Mouse (Mus musculus): ENCODE measurements around the gene Sox8.

Sox8 gene

DNA sequence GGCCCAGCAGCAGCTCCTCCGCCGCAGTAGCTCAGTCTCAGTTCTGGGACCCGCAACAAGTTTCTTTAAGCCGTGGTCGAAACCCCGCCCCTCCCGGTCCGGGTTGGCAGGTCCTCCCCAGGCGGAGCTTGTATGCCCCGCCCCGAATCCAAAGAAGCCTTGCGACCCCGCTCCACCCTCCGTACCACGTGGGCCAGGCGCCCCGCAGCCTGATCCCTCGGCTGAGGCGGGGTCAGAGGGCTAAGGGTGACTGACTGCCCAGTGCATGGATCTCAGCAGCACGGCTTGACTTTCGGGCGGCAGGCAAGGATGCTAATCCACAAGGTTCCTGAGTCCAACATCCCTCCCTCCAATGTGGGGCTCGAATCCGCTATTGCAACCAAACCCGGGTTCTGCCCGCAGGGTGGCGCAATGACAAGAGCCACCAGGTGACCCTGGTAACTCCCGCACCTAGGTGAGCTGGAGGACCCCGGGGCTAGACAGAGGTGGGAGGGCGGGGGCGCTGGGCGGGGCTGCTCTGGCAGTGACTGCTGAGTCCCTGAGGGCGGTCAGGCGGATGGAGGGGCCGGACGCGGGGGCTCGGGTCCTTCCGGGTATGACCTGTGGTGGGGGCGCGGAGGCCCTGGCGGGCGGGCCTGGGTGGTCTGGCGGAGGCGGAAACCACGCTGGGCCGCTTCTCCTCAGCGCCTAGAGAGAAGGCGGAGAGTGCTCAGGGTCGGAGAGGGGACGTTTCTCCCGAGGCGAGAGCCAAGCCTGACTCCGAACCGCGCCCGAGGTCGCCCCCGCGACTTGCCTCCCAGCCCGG, at the start of gene Sox8:
TSS of gene Sox8 (minus strand) at position 39 of the 805 bp plus-strand sequence.
- peak; percentile 83 for DNase-seq

DNA sequence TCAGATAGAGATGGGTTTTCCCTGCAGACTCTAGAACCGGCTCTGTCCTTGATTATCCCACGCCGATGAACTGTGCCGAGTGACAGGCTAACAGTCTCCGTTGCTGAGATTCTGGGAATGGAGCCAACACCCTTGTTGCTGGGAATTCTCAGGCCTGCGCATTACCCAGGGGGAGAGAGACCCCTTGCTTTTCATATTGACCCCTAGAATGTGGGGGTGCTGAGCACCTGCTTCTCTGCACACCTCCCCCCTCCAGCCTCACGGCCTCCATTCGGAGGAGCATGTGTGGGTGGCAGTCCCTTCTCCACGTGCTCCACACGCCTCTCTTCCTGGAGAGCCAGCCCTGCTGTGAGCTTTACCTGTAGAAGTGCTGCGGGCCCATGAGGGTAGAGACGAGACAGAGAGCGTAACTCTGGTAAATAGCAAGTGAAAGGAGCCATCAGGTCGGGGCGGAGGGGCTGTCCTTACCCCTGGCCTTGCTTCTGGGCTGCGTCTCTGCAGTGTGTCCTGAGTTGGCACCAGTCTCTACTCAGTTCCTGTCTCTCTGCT, 48.1 kb upstream of the Sox8 start:
- no peak for DNase-seq

DNA sequence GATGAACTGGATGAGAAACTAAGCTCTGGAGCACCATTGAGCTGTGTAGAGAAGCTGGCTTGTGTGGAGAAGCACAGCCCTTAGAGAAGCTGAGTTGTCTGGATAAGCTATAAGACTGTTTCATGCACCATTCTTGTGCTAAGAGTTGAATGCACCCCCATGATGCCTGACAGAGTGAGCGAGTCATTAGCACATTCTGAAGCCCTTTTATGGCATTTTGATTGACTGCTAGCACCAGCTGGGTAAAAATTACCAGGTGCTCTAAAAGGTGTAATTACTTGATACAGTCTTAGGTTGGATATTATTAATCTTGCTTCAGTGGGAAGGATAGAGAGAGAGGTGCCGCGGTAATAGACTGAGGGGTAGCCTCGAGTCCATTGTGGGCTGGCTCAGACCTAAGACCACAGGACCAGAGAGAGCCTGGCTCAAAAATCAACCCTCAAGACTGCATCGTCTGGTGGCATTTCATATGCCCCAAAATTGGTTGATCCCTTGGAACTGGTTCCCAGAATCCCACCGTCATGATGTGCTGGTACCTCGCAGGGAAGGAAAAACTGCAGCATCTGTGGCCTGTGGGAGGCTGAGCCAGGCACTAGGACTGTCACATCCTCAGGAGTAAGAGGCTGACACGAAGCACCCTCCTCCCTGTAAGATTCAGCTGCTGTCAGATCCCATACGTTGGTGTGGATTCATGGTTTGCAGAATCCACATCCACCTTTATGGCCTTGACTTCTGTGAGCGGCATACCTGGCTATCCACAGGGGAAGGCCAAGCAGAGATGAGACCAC, 44.4 kb upstream of the Sox8 start:
- no peak for DNase-seq

DNA sequence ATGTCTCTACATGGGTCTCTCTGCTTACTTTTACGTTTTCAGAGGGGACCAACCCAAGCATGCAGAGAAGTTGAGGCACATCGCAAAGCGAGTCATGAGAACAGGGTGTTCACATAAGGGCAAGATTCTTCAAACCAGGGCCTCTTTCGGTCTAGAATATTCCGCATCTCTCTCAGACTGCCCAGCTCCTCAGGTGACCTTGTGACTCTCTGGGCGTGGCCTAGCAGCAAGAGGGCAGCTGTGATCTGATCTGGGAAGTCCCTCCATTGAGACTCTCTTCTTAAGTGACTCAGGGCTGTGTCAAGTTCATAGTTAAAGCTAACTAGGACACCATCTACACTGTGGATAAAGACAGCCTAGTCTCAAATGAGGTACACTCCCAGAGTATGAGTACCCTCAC, 42.8 kb upstream of the Sox8 start:
- DNase-seq = no peak

DNA sequence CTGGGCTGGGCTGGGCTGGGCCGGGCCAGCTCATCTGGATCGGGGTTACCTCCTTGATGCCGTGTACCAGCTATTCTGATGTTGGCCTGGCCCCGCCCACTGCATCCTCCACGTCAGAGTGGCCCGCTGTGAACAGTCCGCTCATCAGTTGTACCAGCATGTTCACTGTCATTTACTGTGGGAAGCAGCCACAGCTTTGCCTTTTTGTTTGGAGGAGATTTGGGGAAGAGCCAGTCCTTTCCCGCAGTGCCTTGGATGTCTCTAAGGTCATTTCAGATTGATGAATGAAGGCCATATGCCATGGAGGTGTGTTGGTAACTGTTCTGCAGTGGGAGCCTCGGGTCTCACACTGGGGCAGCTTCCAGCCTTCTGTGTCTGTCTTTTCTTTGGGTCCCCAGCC, 42.1 kb upstream of the Sox8 start:
- no peak for DNase-seq

DNA sequence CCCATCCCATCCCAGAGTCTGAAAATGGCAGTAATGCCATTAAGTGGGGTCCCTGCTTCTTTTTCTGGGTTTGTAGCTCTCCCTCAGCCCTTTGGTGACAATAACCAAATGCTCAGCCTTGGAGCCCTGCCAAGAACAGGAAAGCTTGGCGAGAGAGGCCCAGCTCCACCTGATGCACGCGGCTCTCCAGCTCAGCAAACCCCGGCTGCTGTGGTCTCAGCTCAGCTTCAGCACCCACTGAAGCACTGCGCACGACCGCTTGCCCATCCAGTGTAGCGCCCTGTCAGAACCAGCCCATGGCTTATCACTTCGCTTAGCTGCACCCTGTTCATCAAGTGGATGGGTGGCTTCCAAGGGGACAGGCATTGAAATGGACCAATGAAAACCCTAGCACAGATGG, 39.7 kb upstream of the Sox8 start:
- peak; percentile 62 for DNase-seq

DNA sequence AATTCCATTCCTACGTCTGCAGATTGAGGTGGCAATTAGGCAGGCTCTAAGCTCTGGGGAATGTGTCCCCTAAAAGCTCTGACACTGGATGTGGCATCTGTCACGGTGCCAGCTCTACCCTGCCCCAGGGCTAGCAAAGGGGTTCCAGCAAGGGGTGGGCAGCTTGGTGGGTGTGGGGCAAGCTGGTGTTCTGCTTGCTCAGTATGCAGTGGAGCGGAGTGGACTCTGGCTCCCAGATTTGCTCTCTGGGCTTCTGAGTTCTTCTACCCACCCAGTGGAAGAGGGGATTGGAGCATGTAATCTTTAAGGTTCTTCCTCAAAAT, 39.0 kb upstream of the Sox8 start:
- no peak for DNase-seq

DNA sequence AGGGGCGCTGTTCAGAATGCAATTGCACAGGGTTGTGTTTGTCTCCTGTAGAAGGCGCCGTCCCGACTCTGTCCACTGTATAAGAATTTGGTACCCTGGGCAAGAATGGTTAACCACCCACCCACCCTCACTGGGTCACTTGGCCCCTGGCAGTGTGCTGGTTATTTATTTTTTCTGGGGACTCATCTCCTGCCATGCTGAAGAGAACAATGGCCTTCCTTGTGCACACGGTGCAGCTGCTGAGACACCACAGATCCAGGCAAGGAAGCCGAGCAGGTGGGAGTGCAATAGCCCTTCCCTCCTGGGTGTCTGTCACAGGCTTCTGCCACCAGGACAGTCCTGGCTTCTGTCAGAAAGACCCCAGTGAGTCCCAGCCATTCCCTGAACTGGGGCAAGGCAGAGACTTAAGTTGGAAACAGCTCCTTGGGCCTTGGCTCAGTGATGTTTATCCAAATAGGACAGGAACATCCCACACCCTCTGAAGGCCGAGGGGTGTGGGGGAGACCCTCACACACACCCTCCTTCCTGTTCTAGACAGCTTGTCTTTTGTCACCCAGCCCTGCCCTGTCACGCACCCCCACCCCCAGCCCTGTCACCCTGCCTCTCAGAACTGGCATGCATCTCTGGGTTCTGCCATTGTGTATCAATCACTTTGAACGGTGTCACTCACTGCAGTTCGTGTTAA, 38.5 kb upstream of the Sox8 start:
- DNase-seq = peak; percentile 59

DNA sequence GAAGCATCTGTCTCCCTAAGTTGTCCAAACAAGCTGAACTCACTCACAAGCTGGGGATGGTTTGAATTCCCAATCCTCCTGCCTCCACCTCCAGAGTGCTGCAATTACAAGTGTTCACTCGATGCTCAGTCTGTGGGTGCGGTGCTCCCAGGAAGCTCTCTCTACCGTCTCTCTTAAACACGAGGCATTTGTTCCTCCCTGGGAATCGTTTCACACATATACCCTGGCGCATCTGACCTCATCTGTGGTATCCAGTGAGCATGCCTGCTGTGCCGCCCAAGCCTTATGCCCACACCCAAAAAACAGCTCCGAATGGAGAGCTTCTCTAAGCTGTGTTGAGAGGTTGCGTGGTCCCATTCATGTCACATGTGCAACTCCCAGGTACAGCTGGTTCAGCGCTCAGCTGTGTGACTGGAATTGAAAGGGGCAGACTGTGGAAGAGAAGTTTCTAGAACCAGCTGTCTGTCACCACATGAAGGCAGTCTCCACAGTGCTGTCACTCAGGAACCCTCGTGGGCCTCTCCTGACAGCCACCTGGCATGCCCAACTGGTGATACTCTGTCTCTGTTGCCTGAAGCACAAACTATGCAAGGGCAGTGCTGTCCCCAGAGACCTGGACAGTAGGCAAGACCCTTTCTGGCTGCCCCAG, 37.8 kb upstream of the Sox8 start:
- peak; percentile 73 for DNase-seq

DNA sequence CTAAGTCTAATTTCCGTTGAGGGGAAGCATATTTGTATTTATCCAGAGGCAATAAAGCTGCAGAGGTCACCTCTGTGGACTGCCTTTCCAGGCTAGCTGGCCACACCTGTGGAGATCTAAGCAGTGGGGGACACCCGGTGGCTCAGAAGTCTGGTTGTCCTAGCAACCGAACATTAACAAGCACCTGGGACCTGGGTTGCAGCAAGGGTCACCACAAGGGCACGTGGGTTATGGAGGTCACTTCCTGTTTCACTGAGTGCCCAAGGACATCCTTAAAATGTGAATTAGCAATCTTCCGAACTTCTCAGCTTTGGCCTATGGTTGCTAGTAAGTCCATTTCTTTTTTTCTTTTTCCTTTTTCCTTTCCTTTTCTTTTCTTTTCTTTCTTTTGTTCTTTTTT, 33.7 kb upstream of the Sox8 start:
- no peak for DNase-seq

DNA sequence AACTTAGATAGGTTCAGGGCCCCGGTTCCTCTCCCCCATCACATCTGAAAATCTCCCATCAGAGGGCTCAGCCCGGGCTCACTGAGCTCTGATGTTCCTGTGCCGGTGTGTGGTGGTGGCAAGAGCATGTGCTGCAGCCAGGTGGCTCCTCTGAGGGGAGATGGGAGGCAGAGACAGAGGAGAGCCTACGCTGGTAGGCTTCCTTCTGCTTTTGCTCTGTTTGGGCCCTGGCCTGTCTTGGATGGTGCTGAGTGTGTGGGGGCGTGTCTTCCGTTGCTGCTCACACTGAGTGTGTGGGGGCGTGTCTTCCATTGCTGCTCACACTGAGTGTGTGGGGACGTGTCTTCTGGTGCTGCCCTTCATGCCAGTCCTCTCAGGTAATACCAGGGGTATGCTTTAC, 31.9 kb upstream of the Sox8 start:
- peak; percentile 68 for DNase-seq

DNA sequence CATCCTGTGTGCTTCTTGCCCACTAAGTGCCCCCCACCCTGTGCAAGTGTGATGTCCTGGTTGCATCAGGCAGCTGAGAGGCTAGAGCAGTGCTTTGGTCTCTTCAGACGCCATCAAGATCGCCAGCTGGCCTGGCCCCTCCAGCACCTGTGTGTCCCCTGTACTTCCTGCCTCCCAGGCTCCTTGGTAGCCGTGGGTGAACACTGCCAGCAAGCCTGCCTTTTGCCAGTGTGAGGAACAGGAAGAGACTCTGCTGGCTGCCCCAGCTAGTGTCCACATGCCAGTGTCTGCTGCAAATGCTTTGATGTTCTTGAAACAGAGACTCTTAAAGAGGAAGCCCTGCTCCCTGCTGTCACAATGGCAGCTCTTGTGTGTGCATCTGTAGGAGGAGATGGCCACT, 27.1 kb upstream of the Sox8 start:
- no peak for DNase-seq

DNA sequence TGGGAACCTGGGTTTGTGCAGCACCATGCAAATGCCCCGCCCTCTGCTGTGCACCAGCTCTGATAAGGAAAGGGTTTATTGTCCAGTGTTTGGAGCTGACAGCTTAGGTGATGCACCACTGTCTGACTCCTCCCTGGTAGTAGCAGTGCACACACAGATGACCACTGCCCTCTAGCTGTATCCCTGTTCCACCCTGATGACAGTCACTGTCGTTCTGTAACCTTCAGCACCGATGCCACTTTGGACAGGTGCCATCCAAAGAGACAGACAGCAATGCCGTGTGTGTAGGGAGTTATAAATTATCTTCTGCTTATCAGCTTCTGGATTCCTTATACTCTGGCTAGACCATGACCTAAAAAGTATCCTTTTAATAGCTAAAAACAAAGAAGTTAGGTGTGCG, 25.0 kb upstream of the Sox8 start:
- DNase-seq = no peak

DNA sequence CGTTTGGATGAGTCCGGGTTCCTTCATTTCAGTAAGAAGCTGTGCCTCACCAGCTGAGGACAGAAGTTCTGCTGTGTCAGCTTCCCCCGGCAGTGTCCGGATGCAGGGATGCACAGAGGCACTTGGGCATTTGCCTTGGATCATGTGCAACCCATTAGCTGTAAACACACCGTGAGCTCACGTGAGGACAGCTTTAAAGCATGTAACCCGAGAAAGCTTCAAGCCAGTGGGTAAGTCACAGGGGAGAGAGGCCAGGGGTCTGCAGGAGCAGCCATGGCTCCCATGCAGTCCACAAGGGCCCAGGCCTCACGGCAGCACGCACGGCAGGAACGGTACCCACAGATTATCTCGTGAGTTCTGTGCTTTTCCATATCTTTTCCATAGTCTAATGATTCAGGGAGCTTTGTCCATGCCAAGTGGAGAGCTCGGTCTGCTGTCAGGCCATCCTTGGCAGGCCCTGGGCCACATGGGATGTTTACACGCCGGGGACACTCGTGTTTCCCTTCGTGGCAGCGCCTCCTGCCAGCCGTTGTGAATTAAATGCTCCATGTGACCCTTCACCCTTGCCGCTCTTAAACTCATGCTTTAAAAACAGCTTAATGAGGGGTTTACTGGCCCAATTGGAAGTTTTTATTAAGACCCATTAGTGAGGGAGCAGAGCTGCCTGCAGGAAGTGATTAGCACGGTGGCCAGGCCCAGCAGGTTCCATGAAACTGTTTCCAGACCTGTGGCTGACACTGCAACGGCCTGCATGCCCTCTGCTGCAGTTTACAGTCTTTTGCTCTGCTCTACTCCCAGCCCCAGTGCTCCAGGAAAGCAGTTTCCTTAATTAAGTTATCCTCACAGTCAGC, 23.1 kb upstream of the Sox8 start:
- DNase-seq = no peak

DNA sequence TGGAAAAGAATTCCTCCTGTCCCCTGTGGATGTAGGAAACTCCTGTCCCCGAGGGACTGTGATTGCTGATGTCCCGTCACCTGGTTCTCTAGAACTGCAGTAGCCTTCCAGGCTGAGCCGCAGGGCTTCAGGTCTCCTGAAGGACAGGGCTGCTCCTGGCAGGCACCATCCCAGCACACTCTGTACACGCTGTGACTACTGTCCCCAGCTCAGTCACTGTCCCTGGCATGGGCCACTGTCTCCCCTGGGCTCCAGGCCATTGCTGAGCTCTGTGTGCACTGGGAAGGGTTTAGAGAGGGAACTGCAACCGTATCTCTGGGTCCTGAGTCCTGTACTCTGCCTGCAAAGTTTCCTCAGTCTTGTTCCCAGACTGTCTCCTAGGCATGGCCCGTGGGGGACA, 21.9 kb upstream of the Sox8 start:
- no peak for DNase-seq

DNA sequence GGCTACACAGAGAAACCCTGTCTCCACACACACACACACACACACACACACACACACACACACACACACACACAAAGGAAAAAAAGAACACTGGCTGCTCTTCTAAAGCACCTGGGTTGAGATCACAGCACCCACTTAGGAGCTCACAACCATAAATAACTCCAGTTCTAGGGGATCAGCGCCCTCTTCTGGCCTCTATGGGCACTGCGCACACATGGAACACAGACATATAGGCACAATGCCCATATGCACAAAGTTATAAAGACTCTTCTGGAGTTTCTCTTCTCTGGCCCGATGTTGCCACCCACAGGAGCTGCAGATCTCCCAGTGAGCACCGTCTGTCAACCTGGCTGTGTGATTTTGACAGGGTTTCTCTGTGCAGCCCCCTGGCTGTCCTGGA, 20.5 kb upstream of the Sox8 start:
- peak; percentile 34 for DNase-seq

DNA sequence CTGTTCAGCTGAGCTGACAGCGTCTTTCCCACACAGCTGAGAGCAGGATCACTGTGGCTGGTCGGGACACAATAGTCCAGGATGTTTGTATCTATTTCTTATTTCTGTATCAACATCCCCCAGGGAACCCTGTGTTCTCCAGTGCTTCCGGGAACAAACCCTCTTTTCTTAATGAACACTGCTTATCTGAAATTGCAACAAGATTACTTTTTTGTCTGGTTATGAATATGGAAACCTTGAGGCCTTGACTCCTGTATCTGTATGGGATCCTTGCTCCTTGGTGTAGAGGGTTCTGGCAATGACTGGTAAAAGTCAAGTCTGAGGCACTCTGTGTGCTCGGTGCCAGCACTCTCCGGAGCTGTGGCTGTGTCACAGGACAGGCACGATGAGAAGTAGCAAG, 19.6 kb upstream of the Sox8 start:
- no peak for DNase-seq

DNA sequence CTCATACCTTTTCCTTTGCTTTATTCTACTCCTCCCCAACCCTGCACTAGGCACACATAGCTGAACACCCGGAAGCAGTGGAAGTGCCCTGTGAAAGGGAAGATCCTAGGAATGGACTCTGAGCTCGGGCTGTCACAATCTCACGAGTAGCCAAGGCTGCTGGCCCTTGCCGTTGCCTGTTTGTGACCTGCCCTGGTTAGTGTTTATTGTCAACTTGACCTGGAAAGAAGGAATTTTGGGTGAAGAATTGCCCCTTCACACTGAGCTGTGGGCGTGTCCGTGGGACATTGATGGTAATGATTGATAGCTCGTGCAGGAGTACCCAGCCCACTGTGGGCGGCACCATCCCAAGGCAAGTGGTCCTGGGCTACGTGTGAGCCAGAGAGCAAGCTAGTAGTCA, 14.2 kb upstream of the Sox8 start:
- DNase-seq = no peak

DNA sequence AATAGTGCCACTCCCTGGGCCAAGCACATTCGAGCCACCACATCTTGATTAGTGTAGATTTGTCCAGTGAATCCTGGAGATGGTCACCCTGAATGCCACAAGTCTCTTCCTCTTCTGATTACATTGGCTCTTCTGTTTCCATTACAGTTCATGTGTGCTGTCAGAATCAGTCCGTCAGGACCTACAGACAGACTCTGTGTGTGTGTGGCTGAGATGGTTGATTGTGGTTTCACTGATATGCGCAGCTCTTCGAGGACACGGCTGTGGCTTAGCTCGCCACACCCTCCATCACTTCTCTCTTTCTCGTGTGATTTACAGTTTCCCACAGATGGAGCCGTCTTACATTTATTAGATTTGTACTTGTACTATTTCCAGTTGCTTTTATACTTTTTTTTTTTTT, 13.4 kb upstream of the Sox8 start:
- DNase-seq = no peak

DNA sequence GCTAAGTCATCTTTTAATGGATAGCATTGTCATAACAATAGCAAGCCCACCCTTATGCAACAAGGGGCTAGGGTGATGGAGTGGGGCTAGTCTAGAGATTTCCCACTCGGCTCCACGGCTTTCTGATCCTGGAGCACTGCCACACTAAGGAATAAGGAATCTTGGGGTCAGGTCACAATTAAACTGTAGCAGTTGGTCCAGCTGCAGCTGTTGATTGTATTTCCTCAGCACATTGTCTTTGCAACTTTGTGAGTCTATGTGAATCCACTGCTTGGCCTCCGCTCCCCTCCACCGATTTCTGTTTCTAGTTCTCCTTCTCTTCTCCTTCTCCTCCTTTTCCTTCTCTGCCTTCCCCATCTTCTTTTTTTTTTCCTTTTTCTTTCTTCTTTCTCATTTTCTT, 12.6 kb upstream of the Sox8 start:
- no peak for DNase-seq

DNA sequence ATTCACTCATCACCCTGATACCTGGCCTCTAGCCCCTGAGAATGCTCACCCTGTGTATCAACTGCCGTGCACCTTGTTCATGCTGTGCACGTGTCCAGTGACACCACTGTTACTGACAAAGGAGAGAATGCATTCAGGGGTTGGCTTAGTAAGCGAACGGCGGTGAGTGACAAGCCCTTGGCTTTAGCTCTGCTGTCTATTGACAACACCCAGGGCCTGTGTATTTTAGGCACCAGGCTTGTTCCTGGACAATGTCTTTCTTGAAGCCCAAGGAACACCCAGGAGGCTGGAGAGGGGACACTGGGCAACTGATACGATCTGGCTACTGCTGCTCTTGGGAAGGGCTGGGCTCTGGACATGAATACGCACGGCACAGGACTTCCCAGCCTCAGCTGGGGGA, 11.6 kb upstream of the Sox8 start:
- DNase-seq = no peak

DNA sequence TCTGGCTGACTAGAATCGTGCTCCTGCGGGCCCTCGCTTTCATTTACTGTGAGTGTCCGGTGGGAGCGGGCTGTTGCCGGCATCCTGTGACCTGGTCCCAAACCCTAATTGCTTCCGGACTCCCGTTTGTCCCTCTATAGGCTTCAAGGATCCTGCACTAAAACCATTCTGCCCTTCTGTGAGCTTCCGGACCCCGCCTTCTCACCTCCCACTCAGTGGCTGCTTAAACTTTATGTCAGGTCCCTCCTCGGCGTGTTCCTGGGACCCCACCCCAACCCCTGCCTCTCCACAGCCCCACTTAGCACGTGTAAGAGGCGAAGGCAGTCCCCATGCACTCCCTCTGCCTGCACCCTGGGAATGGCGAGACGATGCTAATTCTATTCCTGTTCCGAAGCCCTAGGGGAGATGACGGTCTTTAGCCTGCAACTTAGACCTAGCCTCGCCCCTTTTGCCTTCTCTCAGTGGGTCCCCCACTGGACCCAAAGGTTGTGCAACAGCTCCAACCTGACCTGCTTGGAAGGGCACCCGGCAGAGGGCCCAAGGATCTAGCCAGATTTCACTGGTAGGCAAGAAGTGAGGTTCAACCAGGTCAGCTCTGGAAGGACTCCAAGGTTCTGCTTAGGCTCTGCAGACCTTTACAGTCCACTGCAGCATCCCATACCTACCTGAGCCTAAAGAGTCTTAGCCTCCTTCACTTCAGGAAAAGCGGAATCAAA, 9.0 kb upstream of the Sox8 start:
- no peak for DNase-seq

Data from thymus, postnatal 4 days (tissue).